7 mouse cellular contexts compared by ENCODE assay signal in genomic region chr12:54202765-54203655, GRCm38 (mm10). TPM values are rescaled to one million over a fixed set of nuclear protein-coding genes. Genes with fewer than 3 reads are reported as not detected.
DNase-seq lines count a peak whose midpoint lies in the region; ATAC-seq and TF ChIP-seq lines count a peak whose summit lies in the region.

No protein-coding gene starts in this region.

- ATAC-seq in lung, postnatal 0 days = peak; percentile 51

- H3K9me3 ChIP-seq in lung, postnatal 0 days (ENCODE audit: low read length) = no peaks in the 10 kb centered on the region

- peak; percentile 7 to 22 for DNase-seq in spleen, adult 18-20 months
- DNase-seq in spleen, adult 12 weeks (ENCODE audit: low spot score) = no peak
- DNase-seq in brain, adult 2 months (ENCODE audit: low read depth, low spot score) = peak; percentile 20
- peak; percentile 27 for DNase-seq in gastrocnemius, postnatal 25 days
- peak; percentile 31 for DNase-seq in kidney, adult 9 months
- peak; percentile 46 for DNase-seq in lung, postnatal 0 days (ENCODE audit: low spot score)
- DNase-seq in retina, embryonic 14.5 days (ENCODE audit: low spot score) = peak; percentile 51

- H3K36me3 ChIP-seq in lung, postnatal 0 days (ENCODE audit: insufficient read depth, low read length) = no peaks in the 10 kb centered on the region

- TF ChIP-seq EP300 in lung, postnatal 0 days (IDR thresholded peaks at IDR 0.05) = no peak

- TF ChIP-seq CTCF in lung, postnatal 0 days (IDR thresholded peaks at IDR 0.05) = no peak

- WGBS in lung, postnatal 0 days = 2% methylated on average over 51 of the region's 55 CpGs

- H3K4me2 ChIP-seq in lung, postnatal 0 days (replicated peaks; ENCODE audit: low read depth, low read length) = peak overlapping the region; percentile 99

- H3K27me3 ChIP-seq in lung, postnatal 0 days (replicated peaks; ENCODE audit: insufficient read depth, low read length) = no peaks in the 10 kb centered on the region

- H3K4me1 ChIP-seq in lung, postnatal 0 days (ENCODE audit: insufficient read depth, low read depth, low read length) = peaks cover 11% of the 10 kb centered on the region; the same call in 1 of the 2 replicates

- peak overlapping the region; percentile 77 for H3K4me3 ChIP-seq in lung, postnatal 0 days (ENCODE audit: low read depth, low read length)

- peak overlapping the region; percentile 57 for H3K27ac ChIP-seq in lung, postnatal 0 days (ENCODE audit: low read length)

- H3K9ac ChIP-seq in lung, postnatal 0 days (replicated peaks; ENCODE audit: low read depth) = peak overlapping the region; percentile 50

RNA-seq across cellular contexts. Expression of gene Egln3, which starts 0.7 kb away (rescaled TPM):
- 10 to 100 TPM; 22.1 to 32.5 TPM for total RNA-seq in gastrocnemius, postnatal 25 days (2021)
- polyA plus RNA-seq in lung, postnatal 0 days (2015; fragmentation: Nextera tagmentation; extraction: Ambion mirVana) = 5.2 and 5.4 TPM in 2 replicates
